Mouse (Mus musculus) layer of hippocampus, adult 9-10 months (tissue): ENCODE measurements at regions not wholly inside any gene's neighbourhood (a gene's known extent, or its start where the extent isn't known, plus 50 kb on each side); places are given as distances from the start of the nearest gene placed in this dataset.
A peak's percentile ranks its signal among the peaks of the same experiment; 100 is the strongest.

Experiments used
- DNase-seq: peaks from one replicate; pipeline ENCODE4 v3.0.0; 2022; ENCODE audit warnings: low spot score

- no peak for DNase-seq
Observed at GRCm38 (mm10) chr7:51300238-51300637, 210.6 kb upstream of the Ano5 start.

- no peak for DNase-seq
Observed at GRCm38 (mm10) chr7:51307757-51308156, 203.1 kb upstream of the Ano5 start.

- DNase-seq = no peak
Observed at GRCm38 (mm10) chr7:51310191-51310590, 200.6 kb upstream of the Ano5 start.

- DNase-seq = peak; percentile 8
Observed at GRCm38 (mm10) chr7:51339841-51340540, 170.8 kb upstream of the Ano5 start.

GRCm38 (mm10) chr7:51347521-51347920 lies 163.3 kb upstream of the Ano5 start:
- no peak for DNase-seq

- DNase-seq = no peak
Observed at GRCm38 (mm10) chr7:51360134-51360533, 150.7 kb upstream of the Ano5 start.

GRCm38 (mm10) chr7:51377584-51377983 lies 133.2 kb upstream of the Ano5 start:
- DNase-seq = no peak
